Mouse (Mus musculus) liver, embryonic 14.5 days (tissue): ENCODE measurements around the gene Fgf18.

ENCODE experiments used
- CTCF ChIP-seq: IDR thresholded peaks from 2 replicates; pipeline ENCODE4 v1.5.1; 2016; ENCODE audit warnings: antibody characterized with exemption, low read depth, control low read depth
- EP300 ChIP-seq: IDR thresholded peaks from 2 replicates; pipeline ENCODE4 v1.6.1; 2016; ENCODE audit warnings: antibody characterized with exemption, low read depth

DNA sequence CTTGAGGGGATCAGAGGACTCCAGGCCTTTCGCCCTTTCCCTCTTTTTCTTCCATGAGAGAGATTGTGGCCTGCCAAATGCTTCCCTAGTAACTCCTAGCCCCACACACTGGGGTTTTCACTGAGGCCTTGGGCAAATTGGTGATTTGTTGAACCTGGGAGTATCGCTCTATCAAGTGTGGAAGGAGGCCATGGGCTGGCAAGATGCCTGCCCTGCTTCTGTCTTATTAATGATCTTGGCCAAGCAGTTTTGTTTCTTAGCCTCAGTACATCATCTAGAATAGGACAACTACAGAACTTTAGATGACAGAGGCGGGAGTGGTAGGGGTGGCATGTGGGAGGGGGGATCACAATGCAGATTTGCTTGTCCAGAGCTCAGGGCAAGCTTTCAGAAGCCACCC is 31.4 kb downstream of the Fgf18 start:
- TF ChIP-seq CTCF (no peak), EP300 (no peak)
